Mouse (Mus musculus): Measurements from ENCODE around the gene Iglon5. TPM values are rescaled to one million over a fixed set of nuclear protein-coding genes. Genes with fewer than 3 reads are reported as not detected.

Iglon5 gene
- polyA plus RNA-seq, 1 experiment from 2014 or later, result 2.0 TPM

DNA sequence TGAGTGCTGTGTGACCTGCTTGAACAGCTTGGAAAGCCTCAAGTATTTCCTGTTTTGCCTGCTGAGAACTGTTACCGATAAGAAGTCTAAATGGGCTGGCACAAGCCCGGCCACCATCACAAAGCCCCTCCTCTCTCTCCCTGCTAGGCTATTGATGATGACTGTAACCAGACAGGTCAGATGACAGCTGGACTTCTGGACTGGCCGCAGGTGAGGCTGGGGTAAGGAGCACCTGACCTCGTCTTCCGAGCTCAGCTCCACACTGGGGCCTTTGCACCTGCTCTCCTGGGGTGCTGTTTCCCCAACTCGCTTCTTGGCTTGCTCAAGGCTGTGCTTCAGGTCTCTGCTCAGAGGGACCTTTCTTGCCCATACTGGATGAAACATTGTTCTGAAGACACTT is 35.5 kb downstream of the Iglon5 start:
- H3K9ac ChIP-seq (ENCODE audit: low read length), result no peak overlapping the region
- no peak for DNase-seq (ENCODE audit: low spot score)
- 95% methylated on average over 6 of the region's 6 CpGs for WGBS
- H3K4me2 ChIP-seq (ENCODE audit: low read depth, low read length, severe bottlenecking), result no peak overlapping the region
- no peaks in the 10 kb centered on the region for H3K9me3 ChIP-seq (ENCODE audit: control insufficient read depth, low read length)
- H3K27ac ChIP-seq (ENCODE audit: low read depth, low read length), result no peak overlapping the region
- no peak for ATAC-seq (replicated peaks; ENCODE audit: low FRiP score)
- H3K36me3 ChIP-seq (ENCODE audit: control insufficient read depth, insufficient read depth, low read length), result no peaks in the 10 kb centered on the region; the same call in 1 of the 2 replicates
- H3K4me3 ChIP-seq (ENCODE audit: low read depth, low read length), result no peak overlapping the region
- H3K27me3 ChIP-seq (ENCODE audit: control insufficient read depth, insufficient read depth, low read length), result no peaks in the 10 kb centered on the region
- no peaks in the 10 kb centered on the region for H3K4me1 ChIP-seq (replicated peaks; ENCODE audit: control insufficient read depth, insufficient read depth, low read length)

DNA sequence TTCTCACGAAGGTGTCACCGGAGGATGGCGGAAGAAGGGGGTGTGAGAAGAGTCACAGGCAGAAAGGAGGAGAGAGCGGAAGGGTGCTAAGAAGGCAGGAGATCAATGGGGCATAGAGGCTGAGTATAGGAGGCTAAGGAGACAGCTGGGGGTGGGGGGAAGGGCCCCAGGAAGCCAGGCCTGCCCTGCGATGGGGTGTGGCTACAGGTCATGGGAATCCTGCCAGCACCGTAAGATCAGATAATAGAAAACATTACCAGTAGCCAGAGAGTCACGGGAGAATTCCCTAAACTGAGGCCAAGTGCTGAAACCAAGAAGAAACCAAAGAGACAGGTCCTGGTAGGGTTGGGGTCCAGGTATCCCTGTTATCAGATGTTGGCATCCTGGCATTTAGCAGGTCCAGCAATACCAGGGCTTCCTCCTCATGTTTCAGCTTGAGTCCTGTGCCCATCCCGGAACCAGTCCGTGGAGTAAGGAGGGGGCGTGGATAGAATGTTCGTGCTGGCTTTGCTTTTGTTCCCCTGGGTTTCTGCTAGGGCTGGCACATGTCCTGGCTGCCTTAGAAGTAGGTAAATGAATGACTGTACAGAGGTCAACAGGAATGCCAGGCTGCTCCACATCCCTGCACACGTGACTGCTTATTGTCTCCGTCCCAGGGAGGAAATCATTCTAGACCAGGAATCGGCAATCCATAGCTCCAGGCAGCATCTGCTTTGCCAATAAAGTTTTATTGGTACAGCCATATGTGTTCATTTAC is 36.1 kb downstream of the Iglon5 start:
- H3K4me2 ChIP-seq (ENCODE audit: low read depth, low read length, severe bottlenecking), result no peak overlapping the region
- no peak for DNase-seq (ENCODE audit: low spot score)
- no peaks in the 10 kb centered on the region for H3K4me1 ChIP-seq (replicated peaks; ENCODE audit: control insufficient read depth, insufficient read depth, low read length)
- no peak overlapping the region for H3K27ac ChIP-seq (ENCODE audit: low read depth, low read length)
- no peaks in the 10 kb centered on the region for H3K9me3 ChIP-seq (ENCODE audit: control insufficient read depth, low read length)
- no peaks in the 10 kb centered on the region; the same call in 1 of the 2 replicates for H3K36me3 ChIP-seq (ENCODE audit: control insufficient read depth, insufficient read depth, low read length)
- no peaks in the 10 kb centered on the region for H3K27me3 ChIP-seq (ENCODE audit: control insufficient read depth, insufficient read depth, low read length)
- no peak overlapping the region for H3K9ac ChIP-seq (ENCODE audit: low read length)
- WGBS, result 89% methylated on average over 14 of the region's 14 CpGs
- ATAC-seq (replicated peaks; ENCODE audit: low FRiP score), result no peak
- no peak overlapping the region for H3K4me3 ChIP-seq (ENCODE audit: low read depth, low read length)

- Histone ChIP-seq H3K36me3 (ENCODE audit: control insufficient read depth, insufficient read depth, low read length) (no peaks in the 10 kb centered on the region; the same call in 1 of the 2 replicates), H3K27me3 (ENCODE audit: control insufficient read depth, insufficient read depth, low read length) (no peaks in the 10 kb centered on the region), H3K27ac (ENCODE audit: low read depth, low read length) (no peak overlapping the region), H3K9me3 (ENCODE audit: control insufficient read depth, low read length) (no peaks in the 10 kb centered on the region), H3K4me1 (replicated peaks; ENCODE audit: control insufficient read depth, insufficient read depth, low read length) (no peaks in the 10 kb centered on the region), H3K9ac (ENCODE audit: low read length) (no peak overlapping the region), H3K4me3 (ENCODE audit: low read depth, low read length) (no peak overlapping the region), H3K4me2 (ENCODE audit: low read depth, low read length, severe bottlenecking) (no peak overlapping the region)
- ATAC-seq (replicated peaks; ENCODE audit: low FRiP score), result no peak
- WGBS, result 46% methylated on average over 4 of the region's 4 CpGs
- DNase-seq (ENCODE audit: low spot score), result no peak
These were observed 37.3 kb downstream of the Iglon5 start for GRCm38 (mm10) chr7:43452609-43453008.

GRCm38 (mm10) chr7:43451726-43452125 is 38.1 kb downstream of the Iglon5 start:
- Histone ChIP-seq H3K4me1 (replicated peaks; ENCODE audit: control insufficient read depth, insufficient read depth, low read length) (no peaks in the 10 kb centered on the region), H3K9me3 (ENCODE audit: control insufficient read depth, low read length) (no peaks in the 10 kb centered on the region), H3K36me3 (ENCODE audit: control insufficient read depth, insufficient read depth, low read length) (no peaks in the 10 kb centered on the region; the same call in 1 of the 2 replicates), H3K9ac (ENCODE audit: low read length) (no peak overlapping the region), H3K4me2 (ENCODE audit: low read depth, low read length, severe bottlenecking) (no peak overlapping the region), H3K27ac (ENCODE audit: low read depth, low read length) (no peak overlapping the region), H3K27me3 (ENCODE audit: control insufficient read depth, insufficient read depth, low read length) (no peaks in the 10 kb centered on the region), H3K4me3 (ENCODE audit: low read depth, low read length) (no peak overlapping the region)
- ATAC-seq (replicated peaks; ENCODE audit: low FRiP score) (no peak), DNase-seq (ENCODE audit: low spot score) (no peak)
- WGBS, result 94% methylated on average over 11 of the region's 11 CpGs

GRCm38 (mm10) chr7:43449811-43450210 is 40.1 kb downstream of the Iglon5 start:
- Histone ChIP-seq H3K27me3 (ENCODE audit: control insufficient read depth, insufficient read depth, low read length) (no peaks in the 10 kb centered on the region), H3K4me1 (replicated peaks; ENCODE audit: control insufficient read depth, insufficient read depth, low read length) (no peaks in the 10 kb centered on the region), H3K36me3 (ENCODE audit: control insufficient read depth, insufficient read depth, low read length) (no peaks in the 10 kb centered on the region), H3K27ac (ENCODE audit: low read depth, low read length) (no peak overlapping the region), H3K4me2 (ENCODE audit: low read depth, low read length, severe bottlenecking) (no peak overlapping the region), H3K9ac (ENCODE audit: low read length) (no peak overlapping the region), H3K4me3 (ENCODE audit: low read depth, low read length) (no peak overlapping the region), H3K9me3 (ENCODE audit: control insufficient read depth, low read length) (no peaks in the 10 kb centered on the region)
- ATAC-seq (replicated peaks; ENCODE audit: low FRiP score), result no peak
- 98% methylated on average over 2 of the region's 2 CpGs for WGBS
- DNase-seq (ENCODE audit: low spot score), result no peak

- no peak overlapping the region for H3K4me2 ChIP-seq (ENCODE audit: low read depth, low read length, severe bottlenecking)
- ATAC-seq (replicated peaks; ENCODE audit: low FRiP score), result no peak
- no peak overlapping the region for H3K9ac ChIP-seq (ENCODE audit: low read length)
- H3K9me3 ChIP-seq (ENCODE audit: control insufficient read depth, low read length), result no peaks in the 10 kb centered on the region
- no peaks in the 10 kb centered on the region for H3K36me3 ChIP-seq (ENCODE audit: control insufficient read depth, insufficient read depth, low read length)
- H3K27ac ChIP-seq (ENCODE audit: low read depth, low read length), result no peak overlapping the region
- 90% methylated on average over 2 of the region's 3 CpGs for WGBS
- DNase-seq (ENCODE audit: low spot score), result no peak
- peaks cover 3% of the 10 kb centered on the region; the same call in 1 of the 2 replicates for H3K4me1 ChIP-seq (replicated peaks; ENCODE audit: control insufficient read depth, insufficient read depth, low read length)
- H3K4me3 ChIP-seq (ENCODE audit: low read depth, low read length), result no peak overlapping the region
- H3K27me3 ChIP-seq (ENCODE audit: control insufficient read depth, insufficient read depth, low read length), result no peaks in the 10 kb centered on the region
These were observed 41.6 kb downstream of the Iglon5 start for GRCm38 (mm10) chr7:43448246-43448645.

- no peaks in the 10 kb centered on the region for H3K27me3 ChIP-seq (ENCODE audit: control insufficient read depth, insufficient read depth, low read length)
- H3K4me3 ChIP-seq (ENCODE audit: low read depth, low read length), result no peak overlapping the region
- no peak overlapping the region for H3K9ac ChIP-seq (ENCODE audit: low read length)
- H3K9me3 ChIP-seq (ENCODE audit: control insufficient read depth, low read length), result no peaks in the 10 kb centered on the region
- WGBS, result 95% methylated on average over 4 of the region's 4 CpGs
- no peak for ATAC-seq (replicated peaks; ENCODE audit: low FRiP score)
- no peaks in the 10 kb centered on the region for H3K36me3 ChIP-seq (ENCODE audit: control insufficient read depth, insufficient read depth, low read length)
- no peak overlapping the region for H3K27ac ChIP-seq (ENCODE audit: low read depth, low read length)
- no peak for DNase-seq (ENCODE audit: low spot score)
- peaks cover 4% of the 10 kb centered on the region; the same call in 1 of the 2 replicates for H3K4me1 ChIP-seq (replicated peaks; ENCODE audit: control insufficient read depth, insufficient read depth, low read length)
- H3K4me2 ChIP-seq (ENCODE audit: low read depth, low read length, severe bottlenecking), result no peak overlapping the region
These were observed 42.1 kb downstream of the Iglon5 start for GRCm38 (mm10) chr7:43447801-43448200.

- H3K27ac ChIP-seq (ENCODE audit: low read depth, low read length), result peak within 1 kb of the TSS; percentile 55
- DNase-seq (ENCODE audit: low spot score) (peak; percentile 95), ATAC-seq (replicated peaks; ENCODE audit: low FRiP score) (peak; percentile 98)
- WGBS, result under 1% methylated on average over 27 of the region's 27 CpGs
- H3K36me3 ChIP-seq (ENCODE audit: control insufficient read depth, insufficient read depth, low read length), result no peaks in the 10 kb centered on the region
- H3K27me3 ChIP-seq (ENCODE audit: control insufficient read depth, insufficient read depth, low read length), result no peaks in the 10 kb centered on the region
- H3K9me3 ChIP-seq (ENCODE audit: control insufficient read depth, low read length), result no peaks in the 10 kb centered on the region
- H3K4me2 ChIP-seq (ENCODE audit: low read depth, low read length, severe bottlenecking), result peak within 1 kb of the TSS; percentile 81
- peak within 1 kb of the TSS; percentile 63 for H3K9ac ChIP-seq (ENCODE audit: low read length)
- peak within 1 kb of the TSS; percentile 52 for H3K4me3 ChIP-seq (ENCODE audit: low read depth, low read length)
- H3K4me1 ChIP-seq (replicated peaks; ENCODE audit: control insufficient read depth, insufficient read depth, low read length), result peaks cover 7% of the 10 kb centered on the region; the same call in 1 of the 2 replicates
These were observed 46.0 kb downstream of the Iglon5 start, which contains the start of the genes Etfb and Gm45233 for GRCm38 (mm10) chr7:43443917-43444293. Etfb (plus strand) TSS chr7:43444083. Gm45233 (plus strand) TSS chr7:43444128.
